Mouse (Mus musculus) cortical plate, adult 2 months (tissue): ENCODE results near the gene Prkch. TPM values are rescaled to one million over a fixed set of nuclear protein-coding genes. Genes with fewer than 3 reads are reported as not detected.

Experiments
- H3K27ac ChIP-seq: fragments of 200-500 bp; 2 replicates; pipeline ENCODE4 v1.5.1; 2012; ENCODE audit warnings: low read length, control low read depth, inconsistent platforms; ENCODE audit not compliant: insufficient read depth
- H3K4me1 ChIP-seq: fragments of 200-500 bp; 2 replicates; pipeline ENCODE4 v1.6.1; 2011; ENCODE audit warnings: low read length; ENCODE audit not compliant: control insufficient read depth, insufficient read depth
- H3K4me3 ChIP-seq: fragments of 200-500 bp; 2 replicates; pipeline ENCODE4 v1.5.1; 2011; ENCODE audit warnings: mild to moderate bottlenecking, low read length, control low read depth; ENCODE audit not compliant: insufficient read depth
- CTCF ChIP-seq: fragments of 200-500 bp; IDR thresholded peaks from 2 replicates; pipeline ENCODE4 v1.5.1; 2011; ENCODE audit warnings: mild to moderate bottlenecking, control low read depth, low read length; ENCODE audit not compliant: insufficient read depth; ENCODE audit errors: extremely low read depth
- POLR2A ChIP-seq: fragments of 200-500 bp; IDR thresholded peaks from 2 replicates; pipeline ENCODE4 v1.6.1; 2011; ENCODE audit warnings: mild to moderate bottlenecking, low read length, control low read depth; ENCODE audit not compliant: insufficient read depth; ENCODE audit errors: extremely low read depth
- polyA plus RNA-seq: library from polyadenylated mRNA; depleted of rRNA; stranded (reverse); fragments of >200 nt; gene quantifications from 2 replicates; pipeline ENCODE4 v1.2.3, GENCODE M21; 2012

Gene Prkch
- polyA plus RNA-seq, 1 experiment, result 5.3 TPM

DNA sequence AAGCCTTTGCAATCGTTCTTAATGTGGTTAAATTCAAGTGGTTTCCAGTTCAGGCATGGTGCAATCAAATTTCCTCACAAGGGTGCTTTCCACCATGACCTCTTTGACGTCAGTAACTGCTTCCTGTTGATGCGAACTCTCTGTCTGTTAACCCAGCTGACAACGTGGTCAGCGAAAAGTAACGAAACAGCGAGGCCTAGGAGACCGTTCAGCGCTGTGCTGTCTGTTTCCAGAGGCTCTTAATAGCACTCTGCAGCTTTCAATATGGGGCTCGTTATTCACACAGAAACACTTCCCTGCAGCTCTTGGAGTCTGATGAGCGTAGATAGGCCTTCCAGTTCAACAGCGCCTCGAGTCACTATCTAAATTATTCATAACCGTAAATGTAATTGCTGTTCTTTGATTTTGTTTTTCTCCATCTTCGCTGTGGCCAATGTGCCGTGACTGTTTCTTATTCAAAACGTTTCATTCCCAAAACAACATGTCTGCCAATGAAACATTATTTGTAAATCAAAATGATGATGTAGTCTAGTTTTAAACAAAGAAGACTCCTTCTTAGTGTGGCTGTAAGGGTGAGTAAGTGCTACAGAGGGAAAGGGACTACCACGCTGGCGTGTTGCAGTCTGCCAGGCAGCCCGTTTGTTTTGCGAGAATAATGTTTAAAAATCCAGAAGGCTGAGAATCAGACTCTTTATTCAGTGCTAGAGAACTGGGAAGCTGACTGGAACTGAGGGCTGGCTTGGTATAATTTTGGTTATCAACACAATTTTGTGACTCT is 131.5 kb downstream of the Prkch start:
- TF ChIP-seq POLR2A (no peak), CTCF (no peak)
- Histone ChIP-seq H3K4me1 (no peaks in the 10 kb centered on the region), H3K4me3 (no peak overlapping the region), H3K27ac (no peak overlapping the region)

GRCm38 (mm10) chr12:73718036-73718435 is 133.4 kb downstream of the Prkch start:
- no peak overlapping the region for H3K27ac ChIP-seq
- H3K4me1 ChIP-seq, result no peaks in the 10 kb centered on the region
- TF ChIP-seq CTCF (no peak), POLR2A (no peak)
- no peak overlapping the region for H3K4me3 ChIP-seq

- H3K4me1 ChIP-seq, result no peaks in the 10 kb centered on the region
- TF ChIP-seq CTCF (no peak), POLR2A (no peak)
- H3K27ac ChIP-seq, result no peak overlapping the region
- no peak overlapping the region for H3K4me3 ChIP-seq
Observed at GRCm38 (mm10) chr12:73719816-73720215, 135.2 kb downstream of the Prkch start.

- H3K4me1 ChIP-seq, result no peaks in the 10 kb centered on the region
- H3K4me3 ChIP-seq, result no peak overlapping the region
- H3K27ac ChIP-seq, result no peak overlapping the region
- TF ChIP-seq CTCF (no peak), POLR2A (no peak)
Observed at GRCm38 (mm10) chr12:73720466-73720865, 135.9 kb downstream of the Prkch start.

GRCm38 (mm10) chr12:73722060-73722459 is 137.5 kb downstream of the Prkch start:
- no peak overlapping the region for H3K27ac ChIP-seq
- no peaks in the 10 kb centered on the region for H3K4me1 ChIP-seq
- H3K4me3 ChIP-seq, result no peak overlapping the region
- TF ChIP-seq CTCF (no peak), POLR2A (no peak)

- no peak overlapping the region for H3K27ac ChIP-seq
- TF ChIP-seq POLR2A, result no peak
- no peak for TF ChIP-seq CTCF
- H3K4me3 ChIP-seq, result no peak overlapping the region
- no peaks in the 10 kb centered on the region for H3K4me1 ChIP-seq
Observed at GRCm38 (mm10) chr12:73723067-73723466, 138.5 kb downstream of the Prkch start.

DNA sequence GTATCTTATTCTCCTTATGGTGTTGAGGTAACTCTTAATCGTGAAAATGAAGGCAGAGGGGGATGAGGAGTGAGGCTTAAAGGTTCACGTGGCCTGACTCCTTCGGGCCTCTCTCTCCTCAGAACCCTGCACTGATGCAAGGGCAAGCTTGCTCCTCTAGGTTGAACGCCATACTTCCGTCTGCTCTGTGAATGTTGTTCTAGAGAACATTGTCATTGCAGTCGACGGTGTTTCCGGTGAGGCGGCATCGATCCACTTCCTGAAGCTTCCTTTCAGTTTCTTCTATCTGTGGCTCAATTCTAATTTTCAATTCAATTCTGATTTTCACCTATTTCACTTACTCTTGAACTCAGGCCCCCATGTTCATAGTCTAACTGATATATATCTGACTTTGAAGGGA is 139.3 kb downstream of the Prkch start:
- no peak overlapping the region for H3K27ac ChIP-seq
- H3K4me1 ChIP-seq, result no peaks in the 10 kb centered on the region
- no peak overlapping the region for H3K4me3 ChIP-seq
- TF ChIP-seq POLR2A, result no peak
- TF ChIP-seq CTCF, result no peak

DNA sequence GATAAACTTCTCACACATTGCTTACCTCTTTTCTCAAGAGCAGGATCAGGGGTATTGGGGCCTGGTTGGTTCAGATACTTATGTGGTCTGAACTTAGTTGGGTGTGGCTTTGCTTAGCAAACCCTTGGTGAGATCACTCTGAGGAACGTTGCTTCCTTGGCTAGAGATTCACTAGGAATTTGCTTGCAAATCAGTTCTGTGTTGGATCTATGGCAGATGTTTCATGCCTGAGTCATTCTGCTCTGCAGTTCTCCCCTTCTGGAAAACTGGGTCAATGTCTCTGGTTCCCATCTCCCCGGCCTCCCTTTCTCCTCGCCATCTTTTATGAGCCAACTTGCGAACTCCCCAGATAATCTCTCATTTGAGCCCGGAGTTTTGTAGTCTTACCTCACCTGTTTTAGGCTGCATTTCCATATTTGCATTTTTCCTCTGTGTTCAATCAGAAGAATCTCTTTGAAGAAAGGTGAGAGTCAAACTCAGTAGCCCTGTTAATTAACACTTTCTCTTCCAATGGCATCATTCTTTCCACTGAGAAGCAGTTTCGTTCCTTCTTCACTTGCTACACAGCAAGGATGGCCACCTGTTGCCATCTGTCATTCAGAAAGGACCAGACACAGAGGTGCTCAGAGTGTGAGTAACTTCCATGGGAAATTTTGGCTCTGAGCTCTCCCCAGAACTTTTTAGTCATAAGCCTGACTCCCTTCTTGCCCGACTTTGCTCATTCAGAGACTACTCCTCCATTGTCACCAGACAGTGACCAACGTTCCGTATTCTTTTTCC is 141.4 kb downstream of the Prkch start:
- H3K4me1 ChIP-seq, result no peaks in the 10 kb centered on the region
- no peak overlapping the region for H3K27ac ChIP-seq
- TF ChIP-seq CTCF (no peak), POLR2A (no peak)
- no peak overlapping the region for H3K4me3 ChIP-seq

- TF ChIP-seq CTCF (no peak), POLR2A (no peak)
- no peak overlapping the region for H3K4me3 ChIP-seq
- no peaks in the 10 kb centered on the region for H3K4me1 ChIP-seq
- no peak overlapping the region for H3K27ac ChIP-seq
Observed at GRCm38 (mm10) chr12:73727046-73727445, 142.4 kb downstream of the Prkch start.

DNA sequence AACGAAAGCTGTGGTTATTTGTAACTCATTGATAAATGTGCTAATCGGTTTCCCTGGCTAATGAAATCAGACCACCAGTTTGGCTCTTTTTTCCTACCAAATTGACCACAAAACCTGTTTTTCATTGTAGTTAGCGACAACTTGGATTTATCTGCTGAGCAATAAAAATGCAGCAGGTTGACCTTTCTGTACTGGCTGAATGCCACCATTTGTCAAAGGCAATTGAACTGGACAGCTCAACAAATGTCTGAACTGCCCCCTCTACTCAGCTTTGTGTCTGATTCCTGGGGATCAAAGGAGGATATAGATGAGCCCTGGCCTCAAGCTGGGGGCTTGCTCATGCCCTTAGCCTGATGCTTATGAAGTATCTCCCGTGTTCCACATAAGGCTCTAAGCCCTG is 146.0 kb downstream of the Prkch start:
- Histone ChIP-seq H3K27ac (no peak overlapping the region), H3K4me3 (no peak overlapping the region), H3K4me1 (0 out of 2 replicates have a peak, but pooled peaks cover 1% of the 10 kb centered on the region)
- TF ChIP-seq CTCF, result no peak
- no peak for TF ChIP-seq POLR2A
